Mouse (Mus musculus): Measurements from ENCODE around the gene Arid3a.

DNA sequence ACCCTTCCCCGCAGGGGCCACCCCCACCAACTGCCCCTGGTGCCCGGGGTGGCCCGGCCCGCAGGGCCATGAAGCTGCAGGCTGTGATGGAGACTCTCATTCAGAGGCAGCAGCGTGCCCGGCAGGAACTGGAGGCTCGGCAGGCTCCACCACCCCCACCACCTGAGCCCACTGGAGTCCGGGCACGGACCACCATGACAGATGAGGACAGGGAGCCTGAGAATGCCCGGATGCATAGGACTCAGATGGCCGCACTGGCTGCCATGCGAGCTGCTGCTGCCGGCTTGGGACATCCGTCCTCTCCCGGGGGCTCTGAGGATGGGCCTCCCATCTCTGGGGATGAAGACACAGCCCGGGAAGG lies 4.0 kb downstream of the Arid3a start:
- no peak for TF ChIP-seq POLR2A (IDR thresholded peaks at IDR 0.05; ENCODE audit: borderline replicate concordance, low read depth, low read length)
- no peak for TF ChIP-seq CTCF (IDR thresholded peaks at IDR 0.05; ENCODE audit: low read depth, low read length)

Measured in bone marrow macrophage, adult 2 months (primary cell).